Mouse (Mus musculus) G1E (cell line): ENCODE results near the gene Tdp2. TPM values are rescaled to one million over a fixed set of nuclear protein-coding genes. Genes with fewer than 3 reads are reported as not detected.

Experiments
- ATAC-seq: 2 replicates; pipeline ENCODE4 v1.8.0; 2016; ENCODE audit warnings: mild to moderate bottlenecking; ENCODE audit not compliant: insufficient number of reproducible peaks, poor library complexity, low FRiP score, severe bottlenecking; ENCODE audit errors: extremely low read depth
- DNase-seq: peaks from one replicate; pipeline ENCODE4 v3.0.0; 2012; ENCODE audit warnings: low spot score
- H3K27me3 ChIP-seq: 2 replicates; pipeline ENCODE4 v1.6.1; 2012; ENCODE audit warnings: mild to moderate bottlenecking, low read length, inconsistent platforms; ENCODE audit not compliant: insufficient read depth
- H3K36me3 ChIP-seq: replicated peaks from 2 replicates; pipeline ENCODE3; 2012; ENCODE audit warnings: mild to moderate bottlenecking, inconsistent platforms
- H3K4me1 ChIP-seq: 2 replicates; pipeline ENCODE4 v1.6.1; 2012; ENCODE audit warnings: low read depth, low read length, inconsistent platforms, mixed read lengths; ENCODE audit not compliant: insufficient read depth
- H3K4me3 ChIP-seq: 2 replicates; pipeline ENCODE4 v1.5.1; 2012; ENCODE audit warnings: low read depth, mild to moderate bottlenecking, inconsistent platforms, low read length, moderate library complexity, mixed read lengths
- H3K9me3 ChIP-seq: replicated peaks from 2 replicates; pipeline ENCODE4 v1.6.1; 2012; ENCODE audit warnings: inconsistent platforms
- CTCF ChIP-seq: IDR thresholded peaks from 2 replicates; pipeline ENCODE4 v1.5.1; 2012; ENCODE audit warnings: low read depth, low read length, inconsistent platforms, mixed read lengths
- GATA1 ChIP-seq: IDR thresholded peaks from 2 replicates; pipeline ENCODE4 v1.6.1; 2012; ENCODE audit warnings: borderline replicate concordance, low read length, inconsistent platforms, mixed read lengths
- GATA2 ChIP-seq: IDR thresholded peaks from 2 replicates; pipeline ENCODE4 v1.6.1; 2012; ENCODE audit warnings: low read depth, low read length, inconsistent platforms, borderline replicate concordance
- POLR2AphosphoS5 ChIP-seq: IDR thresholded peaks from 2 replicates; pipeline ENCODE4 v1.6.1; 2012; ENCODE audit warnings: low read depth, low read length, inconsistent platforms; ENCODE audit not compliant: insufficient replicate concordance
- TAL1 ChIP-seq: conservative IDR thresholded peaks from 2 replicates; pipeline ENCODE4 v1.6.1; 2012; ENCODE audit warnings: low read depth, low read length, inconsistent platforms, mixed read lengths
- polyA plus RNA-seq: library from polyadenylated mRNA; stranded (reverse); fragments of >175 nt; gene quantifications from 2 replicates; pipeline ENCODE4 v1.2.3, GENCODE M21; 2012
- total RNA-seq, 2 experiments: library from RNA; stranded (forward) in 1 of 2; stranded (reverse) in 1 of 2; fragments of 200-1000 nt in 1 of 2; fragments of >200 nt in 1 of 2; fragmentation: Nextera tagmentation in 1 of 2; gene quantifications; 2 replicates each; pipeline ENCODE4 v1.2.3; 2014 to 2017

Tdp2 gene
- total and polyA plus RNA-seq, 3 experiments = 49.6 to 89.3 (median 84.6) TPM

- no peak for TF ChIP-seq CTCF
- TF ChIP-seq GATA1 = no peak
- TF ChIP-seq TAL1 = no peak
- no peak for TF ChIP-seq POLR2AphosphoS5
- TF ChIP-seq GATA2 = no peak
- no peak overlapping the region for H3K4me3 ChIP-seq
- H3K36me3 ChIP-seq = peaks cover 70% of the 10 kb centered on the region
- no peaks in the 10 kb centered on the region for H3K9me3 ChIP-seq
- H3K27me3 ChIP-seq = no peaks in the 10 kb centered on the region
- ATAC-seq (no peak), DNase-seq (no peak)
- no peaks in the 10 kb centered on the region; the same call in 1 of the 2 replicates for H3K4me1 ChIP-seq
Observed at GRCm38 (mm10) chr13:24822663-24823343, 8.7 kb upstream of the Tdp2 start.

DNA sequence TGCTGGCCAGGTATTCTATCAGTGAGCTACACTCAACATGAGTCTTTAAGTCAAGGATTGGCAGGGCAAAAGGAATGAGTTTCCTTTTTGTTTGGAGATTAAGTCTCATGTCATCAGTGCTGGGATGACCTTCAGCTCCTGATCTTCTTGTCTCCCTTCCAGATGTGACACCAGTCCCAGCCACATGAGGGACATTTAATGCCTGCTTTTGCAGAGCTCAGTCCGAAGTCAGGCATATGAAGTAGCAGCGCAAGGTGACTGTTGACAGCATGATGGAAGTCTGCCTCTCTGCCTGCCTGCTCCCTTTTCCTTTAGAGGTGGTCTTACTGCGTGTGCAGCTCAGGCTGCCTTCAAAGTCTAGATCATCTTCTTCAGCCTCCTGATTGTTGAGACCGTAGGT, 6.8 kb upstream of the Tdp2 start:
- no peaks in the 10 kb centered on the region for H3K27me3 ChIP-seq
- no peaks in the 10 kb centered on the region for H3K9me3 ChIP-seq
- peaks cover 66% of the 10 kb centered on the region for H3K36me3 ChIP-seq
- no peak for TF ChIP-seq POLR2AphosphoS5
- TF ChIP-seq GATA2 = no peak
- no peak for TF ChIP-seq CTCF
- TF ChIP-seq TAL1 = no peak
- no peak for TF ChIP-seq GATA1
- no peak overlapping the region for H3K4me3 ChIP-seq
- no peaks in the 10 kb centered on the region; the same call in 1 of the 2 replicates for H3K4me1 ChIP-seq
- ATAC-seq (no peak), DNase-seq (no peak)

GRCm38 (mm10) chr13:24825587-24825986, 5.9 kb upstream of the Tdp2 start:
- no peak for ATAC-seq
- Histone ChIP-seq H3K27me3 (no peaks in the 10 kb centered on the region), H3K9me3 (no peaks in the 10 kb centered on the region), H3K36me3 (peaks cover 60% of the 10 kb centered on the region), H3K4me3 (no peak overlapping the region), H3K4me1 (peaks cover 2% of the 10 kb centered on the region; the same call in 1 of the 2 replicates)
- no peak for DNase-seq
- no peak for TF ChIP-seq TAL1
- TF ChIP-seq GATA2 = no peak
- no peak for TF ChIP-seq CTCF
- no peak for TF ChIP-seq GATA1
- no peak for TF ChIP-seq POLR2AphosphoS5

DNA sequence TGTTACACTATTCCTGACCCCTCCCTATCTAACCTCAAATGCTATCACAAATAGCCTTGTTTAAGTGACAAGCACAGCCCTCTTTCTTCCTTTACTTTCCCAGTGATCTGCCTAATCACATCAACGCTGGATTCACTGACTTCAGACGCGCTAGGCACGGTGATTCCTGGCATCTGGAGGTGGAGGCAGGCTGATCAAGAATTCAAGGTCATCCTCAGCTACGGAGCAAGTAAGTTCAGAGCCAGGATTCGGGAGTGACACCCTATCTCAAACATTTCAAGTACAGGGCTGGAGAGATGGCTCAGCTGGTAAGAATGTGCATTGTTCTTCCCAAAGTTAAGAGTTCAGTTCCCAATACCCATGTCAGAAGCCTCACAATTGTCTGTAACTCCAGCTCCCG, 5.4 kb upstream of the Tdp2 start:
- TF ChIP-seq TAL1 (no peak), GATA2 (no peak), CTCF (no peak), POLR2AphosphoS5 (no peak), GATA1 (no peak)
- Histone ChIP-seq H3K36me3 (peaks cover 56% of the 10 kb centered on the region), H3K27me3 (no peaks in the 10 kb centered on the region), H3K4me3 (no peak overlapping the region), H3K4me1 (peaks cover 2% of the 10 kb centered on the region; the same call in 1 of the 2 replicates), H3K9me3 (no peaks in the 10 kb centered on the region)
- ATAC-seq (no peak), DNase-seq (no peak)

DNA sequence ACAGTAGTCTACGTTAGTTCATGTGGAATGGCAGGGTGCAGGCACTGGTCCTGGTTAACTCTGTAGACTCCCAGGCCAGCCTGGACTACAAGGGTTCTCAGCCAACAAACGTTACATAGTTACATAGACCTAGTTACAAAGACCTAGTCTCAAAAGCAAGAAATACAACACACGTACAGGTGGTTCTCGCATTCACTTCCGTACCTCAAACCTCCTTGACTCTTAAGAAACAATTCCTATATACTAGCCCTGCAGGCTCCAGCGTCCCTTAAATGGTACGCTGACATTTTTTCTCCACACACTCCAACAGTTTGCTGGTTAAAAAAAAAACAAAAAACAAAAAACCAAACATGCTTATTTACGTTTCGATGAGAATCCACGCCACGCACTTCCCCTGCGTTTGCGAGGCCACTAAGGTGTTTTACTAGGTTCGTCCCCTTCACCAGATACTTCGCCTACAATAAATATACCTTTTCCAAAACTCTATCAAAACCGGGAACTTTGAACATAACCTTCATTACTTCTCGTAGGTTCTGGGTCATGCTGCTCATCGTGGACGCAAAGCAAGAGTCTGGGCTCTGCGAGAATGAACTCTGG, 625 bp upstream of the Tdp2 start:
- peak overlapping the region; percentile 96 for H3K4me3 ChIP-seq
- no peaks in the 10 kb centered on the region for H3K27me3 ChIP-seq
- TF ChIP-seq POLR2AphosphoS5 (no peak), TAL1 (no peak), GATA2 (no peak), GATA1 (no peak), CTCF (no peak)
- H3K4me1 ChIP-seq = peaks cover 21% of the 10 kb centered on the region
- H3K9me3 ChIP-seq = no peaks in the 10 kb centered on the region
- no peak for DNase-seq
- ATAC-seq = no peak
- H3K36me3 ChIP-seq = peaks cover 42% of the 10 kb centered on the region

- peaks cover 41% of the 10 kb centered on the region for H3K36me3 ChIP-seq
- DNase-seq (no peak), ATAC-seq (no peak)
- no peaks in the 10 kb centered on the region for H3K27me3 ChIP-seq
- TF ChIP-seq CTCF (no peak), GATA2 (no peak), GATA1 (no peak), TAL1 (no peak), POLR2AphosphoS5 (no peak)
- peak overlapping the region; percentile 96 for H3K4me3 ChIP-seq
- no peaks in the 10 kb centered on the region for H3K9me3 ChIP-seq
- peaks cover 27% of the 10 kb centered on the region for H3K4me1 ChIP-seq
Observed at GRCm38 (mm10) chr13:24832131-24832810, 792 bp downstream of the Tdp2 start.
